Mouse (Mus musculus) layer of hippocampus, adult 18-20 months (tissue): ENCODE measurements around the gene Fam168b. TPM values are rescaled to one million over a fixed set of nuclear protein-coding genes. Genes with fewer than 3 reads are reported as not detected.

Experiments used
- DNase-seq, 2 experiments: peaks; one replicate each; pipeline ENCODE4 v3.0.0; 2022; ENCODE audit warnings: low spot score in 2 of 2
- long read RNA-seq: library from polyadenylated mRNA; stranded (forward); transcript quantifications from one replicate; pipeline ENCODE4 v2.0.0, GENCODE M21; 2021
- total RNA-seq, 2 experiments: library from RNA; stranded (reverse); gene quantifications; 2 replicates each; pipeline ENCODE4 v1.2.3; 2021

Fam168b gene
- total RNA-seq, result 100 to 1,000 TPM; 227 to 236 TPM
- long read RNA-seq, full-length matches to known transcripts, result 261 of 357 reads
- long read RNA-seq, partial matches to known transcripts, result 18 of 357 reads
- long read RNA-seq, other reads (novel, unspliced or antisense), result 78 of 357 reads

- DNase-seq, result peak; percentile 82 to 91
Measured at GRCm38 (mm10) chr1:34842887-34843618, at the start of gene Fam168b. Gene Fam168b (minus strand): TSS chr1:34843065.

GRCm38 (mm10) chr1:34892466-34892865, 49.6 kb upstream of the Fam168b start:
- no peak for DNase-seq

- DNase-seq, result peak; percentile 61 to 82
Measured at GRCm38 (mm10) chr1:34891559-34892289, 48.9 kb upstream of the Fam168b start.

- no peak for DNase-seq
Measured at GRCm38 (mm10) chr1:34883776-34884175, 40.9 kb upstream of the Fam168b start.

GRCm38 (mm10) chr1:34879611-34880010, 36.7 kb upstream of the Fam168b start:
- DNase-seq, result no peak

- DNase-seq, result no peak
Measured at GRCm38 (mm10) chr1:34873551-34873950, 30.7 kb upstream of the Fam168b start.

GRCm38 (mm10) chr1:34871170-34871569, 28.3 kb upstream of the Fam168b start:
- DNase-seq, result no peak

- no peak for DNase-seq
Measured at GRCm38 (mm10) chr1:34869231-34869630, 26.4 kb upstream of the Fam168b start.

- no peak for DNase-seq
Measured at GRCm38 (mm10) chr1:34868391-34868790, 25.5 kb upstream of the Fam168b start.

GRCm38 (mm10) chr1:34867574-34867955, 24.7 kb upstream of the Fam168b start:
- no peak for DNase-seq

GRCm38 (mm10) chr1:34866815-34867573, 24.1 kb upstream of the Fam168b start:
- peak; percentile 52 to 89 for DNase-seq

- no peak for DNase-seq
Measured at GRCm38 (mm10) chr1:34865866-34866265, 23.0 kb upstream of the Fam168b start.

GRCm38 (mm10) chr1:34864243-34864642, 21.4 kb upstream of the Fam168b start:
- no peak for DNase-seq

GRCm38 (mm10) chr1:34863323-34863722, 20.5 kb upstream of the Fam168b start:
- DNase-seq, result peak in 1 of 2 experiments; percentile 69

GRCm38 (mm10) chr1:34862877-34863276, 20.0 kb upstream of the Fam168b start:
- DNase-seq, result no peak

GRCm38 (mm10) chr1:34860205-34860604, 17.3 kb upstream of the Fam168b start:
- no peak for DNase-seq

- no peak for DNase-seq
Measured at GRCm38 (mm10) chr1:34859761-34860160, 16.9 kb upstream of the Fam168b start.

GRCm38 (mm10) chr1:34858671-34859070, 15.8 kb upstream of the Fam168b start:
- no peak for DNase-seq

GRCm38 (mm10) chr1:34855056-34855739, 12.3 kb upstream of the Fam168b start:
- DNase-seq, result no peak

GRCm38 (mm10) chr1:34853786-34854185, 10.9 kb upstream of the Fam168b start:
- no peak for DNase-seq
